Mouse (Mus musculus) lung, postnatal 10 days (tissue): ENCODE results near the gene Neurl3.

Source experiments
- DNase-seq: peaks from one replicate; pipeline ENCODE4 v3.0.0; 2021

Neurl3 gene

GRCm38 (mm10) chr1:36296466-36297149 is 22.1 kb upstream of the Neurl3 start:
- no peak for DNase-seq

- no peak for DNase-seq
Measured at GRCm38 (mm10) chr1:36294402-36294801, 19.9 kb upstream of the Neurl3 start.

- DNase-seq, result no peak
Measured at GRCm38 (mm10) chr1:36293470-36293869, 19.0 kb upstream of the Neurl3 start.

- DNase-seq, result no peak
Measured at GRCm38 (mm10) chr1:36281849-36282248, 7.4 kb upstream of the Neurl3 start.

- DNase-seq, result no peak
Measured at GRCm38 (mm10) chr1:36280938-36281337, 6.5 kb upstream of the Neurl3 start.

GRCm38 (mm10) chr1:36279202-36279601 is 4.7 kb upstream of the Neurl3 start:
- DNase-seq, result peak; percentile 90

GRCm38 (mm10) chr1:36277267-36278060 is 3.0 kb upstream of the Neurl3 start:
- DNase-seq, result peak; percentile 90

GRCm38 (mm10) chr1:36275635-36276389 is 1.3 kb upstream of the Neurl3 start:
- DNase-seq, result no peak

- DNase-seq, result peak; percentile 77
Measured at GRCm38 (mm10) chr1:36273288-36273687, 1.2 kb downstream of the Neurl3 start.

- peak; percentile 70 for DNase-seq
Measured at GRCm38 (mm10) chr1:36272546-36272945, 1.9 kb downstream of the Neurl3 start.

GRCm38 (mm10) chr1:36271516-36272230 is 2.8 kb downstream of the Neurl3 start:
- DNase-seq, result no peak

GRCm38 (mm10) chr1:36270666-36271065 is 3.8 kb downstream of the Neurl3 start:
- peak; percentile 58 for DNase-seq

- no peak for DNase-seq
Measured at GRCm38 (mm10) chr1:36269121-36269795, 5.2 kb downstream of the Neurl3 start.

GRCm38 (mm10) chr1:36267595-36267994 is 6.9 kb downstream of the Neurl3 start:
- DNase-seq, result no peak

GRCm38 (mm10) chr1:36266293-36266692 is 8.2 kb downstream of the Neurl3 start:
- no peak for DNase-seq

GRCm38 (mm10) chr1:36263833-36264488 is 10.5 kb downstream of the Neurl3 start:
- DNase-seq, result peak; percentile 87

GRCm38 (mm10) chr1:36261708-36262504 is 12.6 kb downstream of the Neurl3 start:
- no peak for DNase-seq

GRCm38 (mm10) chr1:36260418-36260817 is 14.1 kb downstream of the Neurl3 start:
- DNase-seq, result no peak

- no peak for DNase-seq
Measured at GRCm38 (mm10) chr1:36259281-36259680, 15.2 kb downstream of the Neurl3 start.

- no peak for DNase-seq
Measured at GRCm38 (mm10) chr1:36258631-36259030, 15.8 kb downstream of the Neurl3 start.

- no peak for DNase-seq
Measured at GRCm38 (mm10) chr1:36257276-36257675, 17.2 kb downstream of the Neurl3 start.
